Mouse (Mus musculus) spleen, adult 2 months (tissue): Measurements from ENCODE around the gene Rasgrp2.

ENCODE experiments used
- CTCF ChIP-seq: fragments of 200-500 bp; IDR thresholded peaks from 2 replicates; pipeline ENCODE4 v1.5.1; 2011; ENCODE audit warnings: mild to moderate bottlenecking, inconsistent platforms; ENCODE audit not compliant: insufficient read depth, insufficient read length, insufficient replicate concordance; ENCODE audit errors: extremely low read depth
- POLR2A ChIP-seq: fragments of 200-500 bp; IDR thresholded peaks from 2 replicates; pipeline ENCODE4 v1.6.1; 2011; ENCODE audit warnings: low read depth, low read length, inconsistent platforms

DNA sequence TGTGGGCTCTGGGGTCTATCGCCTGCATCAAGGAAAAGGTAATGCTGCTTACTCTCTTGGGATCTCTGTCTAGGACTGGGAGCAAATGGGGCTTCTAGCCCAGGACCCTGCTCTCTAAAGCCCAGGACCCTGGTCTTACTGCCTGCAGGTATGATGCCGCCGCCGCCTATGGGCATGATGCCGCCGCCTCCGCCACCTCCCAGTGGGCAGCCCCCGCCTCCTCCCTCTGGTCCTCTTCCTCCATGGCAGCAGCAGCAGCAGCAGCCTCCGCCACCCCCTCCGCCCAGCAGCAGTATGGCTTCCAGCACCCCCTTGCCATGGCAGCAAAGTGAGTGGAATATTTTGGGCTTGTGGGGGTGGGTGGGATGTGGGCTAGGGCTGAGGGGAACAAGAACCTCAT is 24.6 kb upstream of the Rasgrp2 start:
- TF ChIP-seq CTCF (no peak), POLR2A (no peak)
